Mouse (Mus musculus): ENCODE measurements at regions not wholly inside any gene's neighbourhood (a gene's known extent, or its start where the extent isn't known, plus 50 kb on each side); places are given as distances from the start of the nearest gene placed in this dataset.
A peak's percentile ranks its signal among the peaks of the same experiment; 100 is the strongest.

DNA sequence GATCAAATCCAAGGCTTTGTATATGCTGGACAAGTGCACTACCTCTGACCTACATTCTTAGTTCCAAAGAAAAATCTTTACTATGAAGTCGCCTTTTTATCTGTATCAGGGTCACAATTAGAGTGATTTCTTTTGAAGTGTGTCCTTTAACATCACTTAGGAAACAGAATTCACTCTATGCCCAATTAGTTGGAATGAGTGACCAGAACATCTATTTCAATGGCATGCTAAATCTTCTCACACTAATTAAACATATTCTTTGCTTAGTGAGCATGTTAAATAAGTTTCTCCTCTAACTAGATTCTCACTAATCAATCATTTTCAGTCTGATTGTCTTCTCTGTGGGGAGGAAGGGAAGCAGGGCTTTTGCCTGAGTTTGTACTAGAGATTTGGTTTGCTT is 84.9 kb downstream of the Arl6ip6 start:
- no peak for DNase-seq (ENCODE audit: low read depth, low spot score)
- in situ Hi-C loops (cut with MboI; ENCODE audit: low sequenced_read_pairs in 2 of 2, unreplicated experiment in 2 of 2), result no loop called here
- H3K4me3 ChIP-seq (ENCODE audit: insufficient read depth in 1 of 2, low read depth in 1 of 2, low read length in 2 of 2, poor library complexity in 1 of 2, severe bottlenecking in 1 of 2), result no peak overlapping the region
- no peak overlapping the region for H3K27ac ChIP-seq (ENCODE audit: insufficient read depth, low read depth, low read length, poor library complexity, severe bottlenecking)
- H3K9me3 ChIP-seq (ENCODE audit: control insufficient read depth, insufficient read depth, low read depth, low read length), result no peaks in the 10 kb centered on the region
- H3K9ac ChIP-seq (ENCODE audit: insufficient read depth, low read depth, low read length, poor library complexity, severe bottlenecking), result no peak overlapping the region
- H3K36me3 ChIP-seq (ENCODE audit: control insufficient read depth, insufficient read depth, low read length, poor library complexity, severe bottlenecking), result no peaks in the 10 kb centered on the region
- H3K4me1 ChIP-seq (ENCODE audit: control insufficient read depth in 2 of 2, insufficient read depth in 2 of 2, low read length in 2 of 2, poor library complexity in 1 of 2), result no peaks in the 10 kb centered on the region
- TF ChIP-seq MAFK (IDR thresholded peaks at IDR 0.05; ENCODE audit: insufficient read depth, low read depth, low read length) (no peak), HCFC1 (IDR thresholded peaks at IDR 0.05; ENCODE audit: borderline replicate concordance, insufficient read depth, low read length) (no peak), CHD2 (IDR thresholded peaks at IDR 0.05; ENCODE audit: low read depth, low read length) (no peak), ZC3H11A (IDR thresholded peaks at IDR 0.05; ENCODE audit: borderline replicate concordance, low read depth, low read length) (no peak), ZNF384 (IDR thresholded peaks at IDR 0.05; ENCODE audit: low read depth, low read length) (no peak)

DNA sequence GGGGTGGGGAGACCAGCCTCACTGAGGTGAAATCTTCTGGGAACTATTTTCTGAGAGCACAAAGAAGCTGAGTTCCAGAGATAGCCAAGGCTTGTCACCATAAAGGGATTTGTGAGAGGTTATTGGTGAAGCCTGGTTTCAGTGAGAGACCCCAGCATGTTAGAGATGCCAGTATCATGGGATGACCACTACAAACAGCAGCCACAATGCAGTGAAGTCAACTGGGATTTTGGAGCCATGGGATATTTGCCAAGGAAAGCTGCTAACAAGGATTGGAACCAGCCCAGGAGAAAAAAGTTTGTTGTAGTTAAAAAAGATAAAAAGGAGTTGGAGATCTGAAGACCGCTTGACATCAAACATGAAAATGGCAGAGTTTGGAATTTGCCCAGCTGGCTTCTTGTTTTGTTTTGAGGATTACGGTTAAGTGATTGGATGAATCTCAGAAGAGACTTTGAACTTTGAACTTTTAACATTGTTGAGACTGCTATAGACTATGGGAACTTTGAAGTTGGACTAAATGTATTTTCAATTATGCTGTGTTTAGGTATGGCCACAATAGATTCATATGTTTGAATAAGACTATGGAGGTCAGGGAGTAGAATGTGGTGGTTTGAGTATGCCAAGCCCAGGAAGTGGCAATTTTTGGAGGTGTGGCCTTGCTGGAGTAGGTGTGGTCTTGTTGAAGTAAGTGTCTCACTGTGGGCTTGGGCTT is 110.3 kb downstream of the Arl6ip6 start:
- Histone ChIP-seq H3K9me3 (ENCODE audit: control insufficient read depth, insufficient read depth, low read depth, low read length) (no peaks in the 10 kb centered on the region), H3K36me3 (ENCODE audit: control insufficient read depth, insufficient read depth, low read length, poor library complexity, severe bottlenecking) (no peaks in the 10 kb centered on the region), H3K27ac (ENCODE audit: insufficient read depth, low read depth, low read length, poor library complexity, severe bottlenecking) (no peak overlapping the region), H3K9ac (ENCODE audit: insufficient read depth, low read depth, low read length, poor library complexity, severe bottlenecking) (no peak overlapping the region), H3K4me1 (ENCODE audit: control insufficient read depth in 2 of 2, insufficient read depth in 2 of 2, low read length in 2 of 2, poor library complexity in 1 of 2) (no peaks in the 10 kb centered on the region), H3K4me3 (ENCODE audit: insufficient read depth in 1 of 2, low read depth in 1 of 2, low read length in 2 of 2, poor library complexity in 1 of 2, severe bottlenecking in 1 of 2) (no peak overlapping the region)
- in situ Hi-C loops (cut with MboI; ENCODE audit: low sequenced_read_pairs in 2 of 2, unreplicated experiment in 2 of 2), result no loop called here
- TF ChIP-seq ZC3H11A (IDR thresholded peaks at IDR 0.05; ENCODE audit: borderline replicate concordance, low read depth, low read length) (no peak), MAFK (IDR thresholded peaks at IDR 0.05; ENCODE audit: insufficient read depth, low read depth, low read length) (no peak), HCFC1 (IDR thresholded peaks at IDR 0.05; ENCODE audit: borderline replicate concordance, insufficient read depth, low read length) (no peak), ZNF384 (IDR thresholded peaks at IDR 0.05; ENCODE audit: low read depth, low read length) (no peak), CHD2 (IDR thresholded peaks at IDR 0.05; ENCODE audit: low read depth, low read length) (no peak)
- DNase-seq (ENCODE audit: low read depth, low spot score), result no peak

DNA sequence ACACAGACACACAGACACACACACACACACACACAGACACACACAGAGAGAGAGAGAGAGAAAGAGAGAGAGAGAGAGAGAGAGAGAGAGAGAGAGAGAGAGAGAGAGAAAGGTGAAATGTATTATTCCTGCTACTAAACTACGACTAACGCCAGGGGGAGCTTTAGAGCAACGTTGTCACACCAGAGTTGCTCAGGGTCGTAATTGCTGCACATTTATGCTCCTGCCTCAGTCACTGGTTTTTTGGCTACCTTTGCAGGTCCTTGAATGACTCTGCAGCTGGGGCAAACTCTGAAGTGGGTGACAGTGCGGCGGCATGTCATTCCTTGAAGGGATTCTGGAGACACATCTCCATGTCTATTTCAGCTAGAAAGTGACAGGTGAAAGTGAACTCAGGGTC is 139.2 kb downstream of the Arl6ip6 start:
- in situ Hi-C loops (cut with MboI; ENCODE audit: low sequenced_read_pairs in 2 of 2, unreplicated experiment in 2 of 2), result no loop called here
- no peak for TF ChIP-seq CHD2 (IDR thresholded peaks at IDR 0.05; ENCODE audit: low read depth, low read length)
- TF ChIP-seq ZC3H11A (IDR thresholded peaks at IDR 0.05; ENCODE audit: borderline replicate concordance, low read depth, low read length), result 0 out of 2 replicates have a peak, but pooled peaks have one; percentile 10
- H3K4me3 ChIP-seq (ENCODE audit: insufficient read depth in 1 of 2, low read depth in 1 of 2, low read length in 2 of 2, poor library complexity in 1 of 2, severe bottlenecking in 1 of 2), result no peak overlapping the region
- H3K9ac ChIP-seq (ENCODE audit: insufficient read depth, low read depth, low read length, poor library complexity, severe bottlenecking), result no peak overlapping the region
- H3K36me3 ChIP-seq (ENCODE audit: control insufficient read depth, insufficient read depth, low read length, poor library complexity, severe bottlenecking), result no peaks in the 10 kb centered on the region
- no peak overlapping the region for H3K27ac ChIP-seq (ENCODE audit: insufficient read depth, low read depth, low read length, poor library complexity, severe bottlenecking)
- H3K9me3 ChIP-seq (ENCODE audit: control insufficient read depth, insufficient read depth, low read depth, low read length), result no peaks in the 10 kb centered on the region
- H3K4me1 ChIP-seq (ENCODE audit: control insufficient read depth in 2 of 2, insufficient read depth in 2 of 2, low read length in 2 of 2, poor library complexity in 1 of 2), result no peaks in the 10 kb centered on the region
- DNase-seq (ENCODE audit: low read depth, low spot score), result peak; percentile 33

DNA sequence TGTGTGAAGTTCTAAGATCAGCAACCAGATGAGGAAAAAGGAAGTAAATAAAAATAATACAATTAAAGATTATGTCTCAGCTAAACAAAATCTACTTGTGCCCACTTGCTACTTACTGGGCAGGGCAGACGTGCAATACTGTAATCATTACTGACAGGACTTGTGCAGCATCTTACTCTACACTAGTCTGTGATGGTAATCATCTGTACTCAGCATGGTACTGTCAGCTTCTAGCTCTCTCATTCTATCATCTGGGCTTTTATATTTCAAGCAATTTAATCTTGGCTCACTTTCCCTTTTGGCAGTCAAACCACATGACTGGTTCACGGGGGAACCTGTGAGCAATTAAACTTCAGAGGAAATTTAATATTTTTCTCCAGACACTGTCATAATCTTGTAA is 167.5 kb downstream of the Arl6ip6 start:
- H3K9me3 ChIP-seq (ENCODE audit: control insufficient read depth, insufficient read depth, low read depth, low read length), result no peaks in the 10 kb centered on the region
- in situ Hi-C loops (cut with MboI; ENCODE audit: low sequenced_read_pairs in 2 of 2, unreplicated experiment in 2 of 2), result no loop called here
- no peaks in the 10 kb centered on the region for H3K4me1 ChIP-seq (ENCODE audit: control insufficient read depth in 2 of 2, insufficient read depth in 2 of 2, low read length in 2 of 2, poor library complexity in 1 of 2)
- DNase-seq (ENCODE audit: low read depth, low spot score), result no peak
- H3K4me3 ChIP-seq (ENCODE audit: insufficient read depth in 1 of 2, low read depth in 1 of 2, low read length in 2 of 2, poor library complexity in 1 of 2, severe bottlenecking in 1 of 2), result no peak overlapping the region
- H3K36me3 ChIP-seq (ENCODE audit: control insufficient read depth, insufficient read depth, low read length, poor library complexity, severe bottlenecking), result no peaks in the 10 kb centered on the region
- TF ChIP-seq MAFK (IDR thresholded peaks at IDR 0.05; ENCODE audit: insufficient read depth, low read depth, low read length), result no peak
- H3K9ac ChIP-seq (ENCODE audit: insufficient read depth, low read depth, low read length, poor library complexity, severe bottlenecking), result no peak overlapping the region
- H3K27ac ChIP-seq (ENCODE audit: insufficient read depth, low read depth, low read length, poor library complexity, severe bottlenecking), result no peak overlapping the region

DNA sequence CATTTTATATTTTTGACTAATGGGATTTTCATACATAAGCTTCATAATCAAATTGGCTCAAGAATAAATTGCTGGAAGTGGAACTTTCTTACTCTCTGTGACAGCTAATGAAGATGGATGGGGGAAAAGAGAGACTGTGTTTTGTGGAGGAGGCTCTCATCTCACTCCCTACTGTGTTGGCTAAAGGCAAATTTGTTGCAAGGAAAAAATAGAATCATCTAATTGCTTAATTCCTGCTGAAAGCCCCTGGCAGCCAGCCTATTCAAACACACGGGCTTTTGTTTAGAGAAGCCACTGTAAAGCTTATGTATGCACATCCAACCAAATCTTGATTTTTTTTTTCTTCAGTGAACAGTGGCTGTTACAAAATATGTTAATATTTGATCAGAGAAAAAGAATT is 190.8 kb downstream of the Arl6ip6 start:
- Histone ChIP-seq H3K4me1 (ENCODE audit: control insufficient read depth in 2 of 2, insufficient read depth in 2 of 2, low read length in 2 of 2, poor library complexity in 1 of 2) (no peaks in the 10 kb centered on the region), H3K36me3 (ENCODE audit: control insufficient read depth, insufficient read depth, low read length, poor library complexity, severe bottlenecking) (no peaks in the 10 kb centered on the region), H3K4me3 (ENCODE audit: insufficient read depth in 1 of 2, low read depth in 1 of 2, low read length in 2 of 2, poor library complexity in 1 of 2, severe bottlenecking in 1 of 2) (no peak overlapping the region), H3K9me3 (ENCODE audit: control insufficient read depth, insufficient read depth, low read depth, low read length) (no peaks in the 10 kb centered on the region), H3K9ac (ENCODE audit: insufficient read depth, low read depth, low read length, poor library complexity, severe bottlenecking) (no peak overlapping the region), H3K27ac (ENCODE audit: insufficient read depth, low read depth, low read length, poor library complexity, severe bottlenecking) (no peak overlapping the region)
- in situ Hi-C loops (cut with MboI; ENCODE audit: low sequenced_read_pairs in 2 of 2, unreplicated experiment in 2 of 2), result no loop called here
- DNase-seq (ENCODE audit: low read depth, low spot score), result no peak
- TF ChIP-seq CHD2 (IDR thresholded peaks at IDR 0.05; ENCODE audit: low read depth, low read length) (no peak), HCFC1 (IDR thresholded peaks at IDR 0.05; ENCODE audit: borderline replicate concordance, insufficient read depth, low read length) (no peak), ZC3H11A (IDR thresholded peaks at IDR 0.05; ENCODE audit: borderline replicate concordance, low read depth, low read length) (no peak)

All from ES-E14 (cell line).